Mouse (Mus musculus): ENCODE measurements around the gene Pick1. TPM values are rescaled to one million over a fixed set of nuclear protein-coding genes. Genes with fewer than 3 reads are reported as not detected.

The Pick1 gene
- 10 to 100 TPM; 22.4 to 22.8 TPM for total RNA-seq (2021)
- long read RNA-seq, experiment 1, transcript Pick1-201 (13 exons, 1,977 nt): major isoform, 6 of 12 reads
- long read RNA-seq, experiment 1, partial matches to known transcripts: 0 of 12 reads
- long read RNA-seq, experiment 1, other reads (novel, unspliced or antisense): 5 of 12 reads
- long read RNA-seq, experiment 2, transcript Pick1-201 (13 exons, 1,977 nt): major isoform, 5 of 9 reads
- long read RNA-seq, experiment 2, partial matches to known transcripts: 1 of 9 reads
- long read RNA-seq, experiment 2, other reads (novel, unspliced or antisense): 1 of 9 reads

DNA sequence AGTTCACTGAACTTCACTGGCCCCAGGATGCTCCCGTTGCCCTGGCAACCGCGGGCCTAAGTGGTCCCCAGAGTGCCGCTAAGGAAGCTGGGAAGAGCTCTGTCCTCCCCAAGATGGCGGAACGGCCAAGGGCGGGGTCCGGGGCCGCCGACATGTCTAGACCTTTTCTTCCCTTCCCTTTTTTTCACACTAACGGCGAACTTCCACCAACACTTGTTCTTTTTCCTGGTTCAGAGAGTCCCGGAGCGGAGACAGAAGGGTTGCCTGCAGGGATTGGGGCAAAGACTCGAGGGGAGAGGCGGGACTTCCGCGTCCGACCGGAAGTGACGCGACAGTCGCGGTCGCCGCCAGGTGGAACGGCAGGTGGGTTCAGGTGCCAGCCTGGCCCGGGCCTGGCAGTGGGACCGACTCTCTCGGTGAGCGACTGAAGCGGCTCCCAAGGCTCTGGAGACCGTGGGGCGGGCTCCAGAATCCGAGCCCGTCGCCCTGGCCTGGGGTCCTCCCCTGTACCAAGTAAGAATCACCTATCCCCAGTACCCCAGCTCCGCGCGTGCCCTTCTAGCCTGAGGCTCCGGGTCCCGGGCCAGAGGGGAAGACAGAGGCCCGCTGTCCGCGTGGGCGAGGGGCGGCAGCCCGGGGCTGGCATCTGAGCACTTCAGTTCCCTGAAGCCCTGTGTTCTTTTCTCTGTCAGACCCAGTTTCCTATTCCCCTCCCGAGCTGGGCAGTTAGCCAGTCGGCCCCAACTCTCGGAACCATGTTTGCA, at the start of gene Pick1, which contains the start of gene Gm49486:
TSS of gene Pick1 (plus strand) at position 116 of the 764 bp plus-strand sequence.
TSS of gene Gm49486 (plus strand) at position 334 of the 764 bp plus-strand sequence.
- DNase-seq: peak; percentile 92 to 95

DNA sequence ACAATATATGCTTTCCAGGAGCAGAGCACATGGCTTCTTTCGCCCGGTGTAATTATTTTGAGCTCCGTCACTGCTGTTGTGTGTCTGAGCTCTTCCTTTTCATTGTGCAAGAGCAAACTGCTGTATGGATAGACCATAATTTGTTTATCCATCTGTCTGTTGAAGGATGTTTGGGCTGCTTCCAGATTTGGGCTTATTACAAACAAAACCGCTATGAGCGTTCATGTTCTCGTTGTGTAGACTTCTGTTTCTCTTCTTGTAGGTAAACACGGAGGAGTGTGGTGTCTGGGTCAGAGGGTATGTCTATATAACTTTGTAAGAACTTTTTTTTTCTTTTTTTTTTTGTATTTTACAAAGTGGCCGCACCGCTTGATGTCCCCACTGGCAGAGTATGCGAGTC, 43.8 kb upstream of the Pick1 start:
- DNase-seq: no peak

DNA sequence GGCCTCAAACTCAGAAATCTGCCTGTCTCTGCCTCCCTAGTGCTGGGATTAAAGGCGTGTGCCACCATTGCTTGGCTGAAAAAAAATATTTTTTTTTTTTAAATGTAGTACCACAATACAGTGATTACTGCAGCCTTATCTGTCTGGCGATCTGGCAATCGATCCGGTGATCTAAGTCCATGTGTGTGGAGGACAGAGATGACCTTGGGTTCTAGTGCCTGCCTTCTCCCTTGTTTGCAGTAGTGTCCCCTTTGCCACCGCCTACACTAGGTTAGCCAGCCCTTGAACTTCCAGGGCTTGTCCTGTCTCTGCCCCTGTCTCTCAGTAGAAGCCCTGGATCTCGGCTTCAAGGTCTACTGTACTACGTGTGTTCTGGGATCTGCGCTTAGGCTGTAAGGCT, 41.2 kb upstream of the Pick1 start:
- DNase-seq: no peak

DNA sequence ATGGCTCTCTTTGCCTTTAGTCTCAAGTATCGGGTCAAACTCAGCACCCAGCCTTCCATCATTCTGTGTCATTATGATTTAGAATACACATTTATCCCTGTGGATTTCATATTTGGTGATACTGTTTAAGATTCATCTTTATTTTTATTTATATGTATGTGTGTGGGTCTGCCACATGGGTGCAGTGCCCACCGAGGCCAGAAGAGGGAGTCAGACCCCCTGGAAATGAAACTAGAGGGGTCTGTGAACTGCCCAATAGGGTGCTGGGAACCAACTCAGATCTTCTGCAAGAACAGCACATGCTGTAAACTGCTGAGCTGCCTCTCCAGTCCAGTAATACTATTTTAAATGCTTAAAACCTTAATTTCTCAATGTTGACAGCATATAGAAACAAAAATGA, 37.5 kb upstream of the Pick1 start:
- DNase-seq: no peak

DNA sequence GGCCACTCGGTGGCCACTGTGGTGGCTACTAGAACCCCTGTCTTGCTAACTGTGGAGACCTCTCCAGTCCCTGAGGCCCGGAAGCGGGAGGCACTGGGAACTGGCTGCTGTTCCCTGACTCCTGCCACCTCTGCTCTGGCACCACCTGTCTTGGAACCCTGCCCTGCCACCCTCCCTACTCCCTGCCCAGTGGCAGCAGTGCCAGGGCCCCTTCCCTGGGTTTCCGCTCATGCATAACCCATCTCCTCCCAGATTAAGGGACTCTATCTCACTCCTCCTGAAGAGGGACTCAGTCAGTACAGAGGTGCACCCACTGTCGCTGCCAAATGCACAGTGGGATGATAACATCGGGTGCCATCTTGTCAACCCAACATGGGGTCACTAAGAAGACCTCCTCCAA, 36.5 kb upstream of the Pick1 start:
- DNase-seq: no peak

DNA sequence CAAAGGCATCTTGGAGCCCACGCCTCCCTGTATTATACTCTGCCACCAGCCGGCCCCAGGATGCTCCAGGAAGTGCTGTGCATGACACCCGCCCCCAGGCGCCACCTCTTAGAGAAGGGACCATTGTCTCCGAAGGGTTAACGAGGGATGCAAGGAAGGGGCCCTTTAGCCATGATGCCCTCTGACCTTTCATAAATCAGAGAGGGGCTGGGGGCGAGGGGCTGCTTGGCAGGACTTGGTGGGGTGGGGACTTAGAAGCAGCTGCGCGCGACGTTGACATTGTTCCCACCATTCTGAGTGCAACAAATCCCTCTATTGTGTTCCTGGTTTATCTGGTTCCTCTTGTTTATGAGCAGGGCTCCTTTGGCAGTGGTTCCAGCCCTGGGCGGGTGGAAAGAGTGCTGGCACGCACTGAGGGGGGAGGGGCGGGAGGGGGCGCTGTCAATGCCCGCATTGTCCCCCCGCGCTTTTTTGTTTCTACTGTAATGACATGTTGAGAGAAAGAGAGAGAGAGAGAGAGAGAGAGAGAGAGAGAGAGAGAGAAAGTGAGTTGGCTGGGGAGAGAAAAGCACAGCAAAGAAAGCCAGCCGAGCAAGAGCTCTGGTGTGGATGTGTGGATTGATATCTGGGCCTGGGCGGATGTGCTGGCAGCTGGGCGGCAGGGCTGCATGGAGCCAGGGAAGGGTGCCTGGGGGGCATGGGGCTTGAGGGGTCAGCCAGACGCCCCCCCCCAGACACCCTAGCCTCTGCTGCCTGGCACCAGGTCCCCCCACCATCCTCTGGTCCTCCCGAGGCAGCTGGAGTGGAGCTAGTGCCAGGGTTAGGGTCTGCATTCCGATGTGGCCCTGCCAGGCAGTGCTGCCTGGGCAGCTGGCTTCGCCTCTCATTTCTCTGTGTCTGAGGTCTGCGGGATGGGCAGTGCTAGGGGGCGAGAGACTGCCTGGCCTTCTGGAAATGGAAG, 35.8 kb upstream of the Pick1 start:
- DNase-seq: peak; percentile 36 to 52

DNA sequence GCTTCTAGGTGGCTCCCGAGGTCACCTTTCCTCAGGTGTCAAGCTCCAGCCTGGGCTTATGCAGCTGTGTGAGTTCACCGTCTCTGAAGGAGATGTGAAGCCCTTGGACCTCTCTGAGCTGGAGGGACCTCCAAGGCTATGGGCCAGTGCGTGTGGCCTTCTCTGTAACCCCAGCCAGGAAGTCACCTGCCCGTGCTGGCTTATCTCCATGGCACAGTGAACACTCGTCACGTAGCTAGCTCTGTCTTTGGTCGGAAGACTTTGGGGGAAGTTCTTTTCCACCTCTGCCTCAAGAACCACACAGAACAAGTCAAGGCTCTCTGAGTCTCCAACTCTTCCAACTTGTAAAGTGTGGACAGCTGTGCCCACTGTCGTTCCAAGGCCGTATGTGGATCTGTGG, 34.9 kb upstream of the Pick1 start:
- DNase-seq: peak; percentile 36 to 55

DNA sequence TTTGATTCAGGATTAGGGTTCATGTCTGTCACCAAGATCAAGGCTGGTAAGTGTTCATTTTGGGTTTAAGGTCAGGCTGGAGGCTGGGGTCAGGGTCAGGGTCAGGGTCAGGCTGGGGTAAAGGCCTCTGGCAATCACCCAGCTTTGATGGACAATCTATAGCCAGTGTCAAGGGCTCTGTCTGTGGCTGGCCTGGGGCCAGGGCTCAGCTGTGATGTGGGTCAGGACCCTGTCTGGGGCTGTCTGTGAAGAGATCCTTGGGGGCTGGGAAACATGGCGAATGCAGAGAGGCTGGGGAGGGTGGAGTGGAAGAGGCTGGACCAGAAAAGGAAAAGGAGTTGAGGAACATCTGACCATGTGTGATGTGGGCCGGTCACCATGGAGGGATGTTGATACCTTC, 34.0 kb upstream of the Pick1 start:
- DNase-seq: no peak

DNA sequence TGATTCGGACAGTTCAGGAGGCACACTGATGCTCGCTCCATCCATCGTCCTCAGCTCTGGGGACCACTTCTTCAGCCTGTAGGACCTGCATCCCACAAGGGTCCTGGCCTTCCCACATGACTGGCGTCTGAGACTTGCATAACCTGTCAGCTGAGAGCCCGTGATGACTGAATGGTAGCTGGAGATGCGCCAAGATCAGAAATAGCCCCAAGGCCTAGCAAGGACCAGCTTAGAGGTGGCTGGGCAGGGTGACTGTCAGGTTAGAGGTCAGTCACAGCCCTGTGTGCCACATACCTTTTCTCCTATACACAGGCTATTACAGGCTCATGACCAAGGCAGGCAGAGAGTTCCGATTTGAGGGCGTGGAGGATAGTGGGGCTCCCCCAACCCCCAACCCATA, 33.5 kb upstream of the Pick1 start:
- DNase-seq: peak; percentile 72 to 78

DNA sequence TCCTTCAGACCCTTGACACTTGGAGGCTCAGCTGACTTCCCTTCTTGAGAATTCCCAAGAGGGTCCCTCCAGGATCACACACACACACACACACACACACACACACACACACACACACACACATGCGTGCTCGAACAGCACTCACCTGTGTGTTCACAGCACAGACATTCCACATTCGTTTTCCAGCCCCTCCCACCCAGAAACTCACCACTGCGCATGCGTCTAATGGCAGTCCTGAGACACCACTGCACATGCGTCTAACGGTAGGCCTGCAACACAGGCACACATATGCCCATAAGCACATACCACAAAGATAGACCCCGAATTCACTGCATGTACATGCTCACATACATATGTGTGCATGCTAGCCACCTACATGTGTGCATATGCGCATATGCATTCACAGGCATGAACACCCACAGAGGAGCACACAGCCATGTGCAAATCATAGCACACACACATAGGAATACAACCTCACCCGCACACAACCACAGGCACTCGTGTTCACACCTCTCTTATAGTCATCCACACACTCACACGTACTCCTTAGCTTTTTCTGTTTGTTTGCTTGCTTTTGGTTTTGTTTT, 29.5 kb upstream of the Pick1 start:
- no peak for DNase-seq

DNA sequence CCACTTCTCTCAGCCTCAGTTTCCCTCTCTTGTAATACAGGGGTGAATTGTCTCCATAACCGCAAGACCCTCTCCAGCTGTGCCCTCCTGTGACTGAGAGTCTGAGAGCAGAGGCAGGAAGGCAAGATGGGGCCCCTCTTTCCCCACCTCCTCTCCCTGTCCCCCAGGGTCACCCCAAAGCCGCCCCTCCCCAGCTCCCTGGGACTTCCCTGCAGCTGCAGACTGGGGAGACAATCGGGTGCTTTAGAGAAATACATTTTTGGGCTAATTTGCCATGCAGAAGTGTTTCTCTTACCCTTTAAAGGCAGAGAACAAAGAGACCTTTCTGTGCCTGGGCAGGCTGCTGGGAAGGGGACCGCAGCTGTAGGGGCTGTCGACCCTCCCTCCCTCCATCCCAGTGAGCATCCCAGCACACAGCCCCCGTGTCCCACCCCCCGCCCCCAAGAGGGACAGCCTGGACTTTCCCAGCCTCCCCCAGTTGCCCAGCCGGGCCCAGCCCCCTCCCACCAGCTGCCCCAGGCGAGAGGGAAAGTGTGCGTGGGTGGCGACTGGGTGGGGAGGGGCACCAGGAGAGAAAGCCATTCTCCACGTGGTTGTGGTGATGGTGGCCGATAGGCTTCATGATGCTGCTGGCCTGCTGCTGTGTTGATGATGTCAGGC, 27.4 kb upstream of the Pick1 start:
- no peak for DNase-seq

DNA sequence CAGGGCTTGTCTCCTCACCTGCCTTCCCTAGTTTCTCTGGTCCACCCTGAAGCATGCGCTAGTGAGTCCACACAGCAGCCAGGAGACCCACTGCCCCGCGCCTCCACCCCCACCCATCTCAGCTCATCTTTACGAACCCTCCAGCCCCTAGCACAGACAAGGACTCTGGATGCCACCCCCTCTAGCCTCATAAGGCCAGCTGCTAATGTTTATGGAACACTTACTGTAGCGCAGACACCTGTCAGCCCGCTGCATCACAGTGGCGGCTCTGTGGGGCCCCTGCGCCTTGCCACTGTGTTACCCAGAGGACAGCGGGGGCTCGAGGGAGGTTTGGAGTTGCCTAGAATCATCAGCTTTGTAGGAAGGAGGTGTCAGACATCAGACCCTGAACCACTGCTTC, 26.4 kb upstream of the Pick1 start:
- DNase-seq: no peak

DNA sequence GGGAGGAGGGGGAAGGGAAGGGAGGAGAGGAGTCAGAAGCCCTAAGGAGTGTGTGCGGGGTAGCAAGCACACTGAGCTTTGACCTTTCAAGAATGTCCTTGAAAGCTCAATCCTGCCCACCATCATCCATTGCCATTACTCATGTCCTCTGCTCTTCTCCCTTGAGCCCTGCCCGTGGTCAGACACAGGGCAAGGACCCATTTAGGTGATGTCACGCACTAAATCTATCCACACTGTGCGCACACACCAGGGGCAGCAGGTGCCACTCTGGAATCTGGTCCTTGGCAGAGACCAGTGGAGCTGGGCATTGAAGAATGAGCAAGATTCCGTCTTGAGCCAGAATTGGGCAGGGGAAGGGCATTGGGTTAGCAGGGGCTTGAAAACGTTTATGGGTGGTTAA, 20.8 kb upstream of the Pick1 start:
- DNase-seq: peak; percentile 32 to 46

DNA sequence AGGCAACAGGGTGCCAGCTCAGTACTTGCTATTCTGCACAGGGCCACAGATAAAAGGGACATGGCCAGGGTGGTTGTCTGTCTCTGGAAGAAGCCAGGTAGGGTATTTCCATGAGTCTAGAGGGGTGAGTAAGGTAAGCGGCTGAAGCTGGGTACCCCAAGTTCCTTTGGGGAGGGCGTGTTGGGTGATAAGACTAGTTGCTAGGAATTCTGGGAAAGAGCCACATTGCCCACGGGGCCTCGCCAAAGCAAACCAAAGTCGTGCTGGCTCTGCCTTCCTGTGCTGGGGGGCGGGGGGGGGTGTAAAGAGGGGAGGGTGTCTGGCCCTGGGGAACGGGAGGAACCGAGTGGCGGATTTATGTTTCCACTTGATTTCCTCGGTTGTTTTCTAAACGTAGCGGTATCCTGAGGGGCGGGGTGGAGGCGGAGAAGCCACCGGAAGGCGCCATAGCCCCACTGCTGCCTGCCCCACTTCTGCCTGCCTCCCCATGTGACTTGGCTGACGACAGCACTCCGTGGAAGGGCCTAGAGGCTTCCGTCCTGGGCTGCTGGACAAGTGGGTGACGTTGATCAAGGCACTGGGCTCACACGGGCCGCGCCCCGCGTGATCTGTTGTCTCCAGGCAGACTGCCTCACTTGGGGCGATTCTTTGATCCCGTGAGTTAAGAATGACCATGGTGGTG, 20.1 kb upstream of the Pick1 start:
- DNase-seq: peak; percentile 35 to 83

DNA sequence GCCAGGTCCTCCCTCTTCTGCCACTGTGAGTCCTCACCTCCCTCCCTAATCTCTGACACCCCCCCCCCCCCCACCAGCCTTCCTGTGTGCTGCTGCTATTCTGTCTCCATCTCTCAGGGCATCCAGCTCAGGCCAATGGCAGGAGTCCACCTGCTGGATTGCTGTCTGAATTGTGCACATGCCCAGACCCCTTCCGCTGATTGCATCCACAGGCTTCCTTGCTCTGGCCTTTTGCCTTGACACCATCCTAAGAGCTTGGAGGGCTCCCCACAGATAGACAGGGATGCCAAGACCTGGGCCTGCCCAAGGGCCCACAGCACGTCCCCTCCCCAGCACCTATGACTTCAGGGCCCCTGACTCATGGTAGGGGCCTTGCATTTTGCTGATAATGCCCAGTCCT, 18.6 kb upstream of the Pick1 start:
- no peak for DNase-seq

DNA sequence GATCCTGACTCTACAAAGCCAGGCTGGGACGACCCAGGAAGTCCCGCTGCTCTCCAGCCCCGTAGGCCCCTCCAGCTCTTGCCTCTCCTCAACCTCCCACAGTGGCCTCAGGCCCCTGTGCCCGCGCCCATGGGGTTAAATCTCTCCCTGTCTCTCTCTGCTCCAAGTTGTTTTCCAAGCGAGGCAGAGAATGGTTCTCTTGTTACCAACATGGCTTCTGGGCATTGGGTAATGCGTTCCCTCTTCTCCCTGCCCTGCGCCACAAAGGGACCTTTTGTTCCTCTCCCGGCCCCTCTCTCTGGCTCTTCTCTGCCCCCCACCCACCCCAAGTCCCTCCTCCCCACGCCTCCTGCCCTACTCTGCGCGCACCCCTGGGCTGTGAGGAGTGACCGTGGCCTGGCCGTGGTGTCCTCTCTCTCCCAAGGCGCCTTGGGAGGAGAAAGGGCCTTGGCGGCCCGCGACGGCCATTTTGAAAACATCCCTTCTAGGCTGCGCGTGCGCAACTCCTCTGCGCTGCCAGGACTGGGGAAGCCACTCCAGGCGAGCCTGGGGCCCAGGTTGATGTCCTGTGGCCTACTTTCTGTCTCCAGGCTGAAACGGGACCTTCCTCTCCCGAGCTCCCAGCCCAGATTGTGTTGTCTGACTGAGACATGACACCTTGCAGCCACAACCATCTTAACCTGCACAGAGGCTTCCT, 16.1 kb upstream of the Pick1 start:
- no peak for DNase-seq

DNA sequence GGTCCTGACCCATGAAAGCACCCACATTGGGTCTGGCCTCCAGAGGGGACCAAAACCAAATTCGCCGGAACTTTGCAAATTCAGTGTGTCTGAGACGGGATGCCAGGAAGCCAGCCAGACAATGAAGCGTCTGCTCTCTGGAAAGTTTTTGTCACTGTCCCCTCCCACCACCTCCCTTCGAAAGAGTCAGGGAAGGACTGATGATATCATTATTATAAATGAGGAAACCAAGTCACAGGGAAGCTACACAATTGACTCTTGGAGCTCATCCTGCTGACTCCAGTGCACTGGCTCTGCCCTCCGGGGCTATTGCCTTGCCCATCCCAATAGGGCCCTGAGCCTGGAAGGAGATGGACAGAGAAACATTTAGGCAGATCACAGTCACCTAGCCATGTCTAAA, 15.4 kb upstream of the Pick1 start:
- no peak for DNase-seq

DNA sequence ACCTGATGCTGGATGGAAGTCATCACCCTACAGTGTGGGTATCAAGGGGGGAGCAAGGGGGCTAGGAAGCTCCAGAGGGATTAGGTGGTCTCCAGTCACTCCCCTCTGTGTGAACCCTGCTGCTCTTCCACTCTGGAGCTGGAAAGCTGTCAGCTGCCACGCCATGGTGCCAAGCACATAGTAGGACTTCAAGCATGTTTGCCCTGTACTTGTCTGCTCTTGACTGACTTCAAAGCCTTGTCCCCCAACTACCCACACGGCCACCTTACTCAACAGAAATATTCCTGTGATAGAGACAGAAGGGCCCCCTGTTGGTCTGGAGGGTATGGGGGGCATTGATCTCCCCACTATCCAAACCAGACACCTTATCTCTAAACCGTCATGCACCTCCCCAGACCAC, 12.8 kb upstream of the Pick1 start:
- DNase-seq: no peak

DNA sequence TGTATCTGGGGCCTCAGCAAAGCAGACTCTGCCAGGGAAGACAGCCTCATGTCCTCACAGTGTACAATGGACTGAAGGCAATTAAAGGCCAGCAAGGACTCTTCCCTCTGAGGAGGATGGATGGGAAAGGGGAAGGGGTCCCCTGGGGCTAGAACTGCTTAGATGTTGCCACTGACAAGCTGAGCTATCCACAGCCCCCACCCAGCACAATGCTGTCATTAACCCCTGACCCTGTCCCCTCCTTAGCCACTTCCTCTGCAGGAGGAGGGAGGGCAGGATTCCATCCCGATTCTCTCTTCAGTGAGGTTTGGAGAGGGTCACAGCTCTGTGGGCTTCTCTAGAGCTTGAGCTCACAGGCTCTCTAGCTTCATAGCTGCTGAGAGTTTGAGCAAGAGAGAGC, 9.4 kb upstream of the Pick1 start:
- DNase-seq: no peak

DNA sequence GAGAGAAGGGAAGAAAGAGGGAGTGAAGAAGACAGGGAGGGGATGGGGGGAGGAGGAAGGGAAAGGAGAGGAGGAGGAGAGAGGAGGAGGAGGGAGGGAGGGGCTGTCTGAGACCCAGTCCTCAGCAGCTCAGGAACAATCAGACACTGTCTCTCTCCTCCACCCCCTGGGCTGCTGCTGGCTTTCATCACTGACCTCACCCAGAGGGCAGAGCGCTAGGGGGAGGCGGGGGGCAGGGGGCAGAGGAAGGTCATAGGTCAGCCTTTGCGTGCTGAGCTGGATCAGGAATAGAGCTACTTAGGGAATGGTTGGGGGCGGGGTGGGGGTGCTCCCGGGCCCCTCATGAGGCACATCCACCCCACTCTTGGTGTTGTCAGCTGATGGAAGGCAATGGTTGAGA, 5.3 kb upstream of the Pick1 start:
- no peak for DNase-seq

All from heart, adult 18-20 months (tissue).